In genomic region chr5:64045502-64045901, GRCm38 (mm10) we compare ENCODE assay signal across 8 mouse cellular contexts. TPM values are rescaled to one million over a fixed set of nuclear protein-coding genes. Genes with fewer than 3 reads are reported as not detected.
DNase-seq lines count a peak whose midpoint lies in the region; ATAC-seq and TF ChIP-seq lines count a peak whose summit lies in the region.

No protein-coding gene starts in this region.

- in situ Hi-C loops in Patski (cut with MboI; ENCODE audit: low pct_unique_long_range_greater_than_20kb), result no loop called here

- no peak overlapping the region for H3K4me3 ChIP-seq in heart, embryonic 10.5 days
- no peak overlapping the region for H3K4me3 ChIP-seq in forebrain, embryonic 13.5 days
- no peak overlapping the region for H3K4me3 ChIP-seq in intestine, embryonic 14.5 days (ENCODE audit: low read depth, low read length)
- H3K4me3 ChIP-seq in stomach, embryonic 16.5 days (replicated peaks; ENCODE audit: low read length), result no peak overlapping the region

- ATAC-seq in Patski, result peak; percentile 83
- ATAC-seq in forebrain, embryonic 13.5 days, result peak; percentile 71
- ATAC-seq in intestine, embryonic 14.5 days (replicated peaks; ENCODE audit: low FRiP score, low TSS enrichment, low read depth), result peak; percentile 40; the same call in 1 of the 2 replicates
- peak; percentile 63; the same call in 1 of the 2 replicates for ATAC-seq in stomach, embryonic 16.5 days (ENCODE audit: insufficient read depth, low FRiP score)

- H3K9ac ChIP-seq in forebrain, embryonic 13.5 days, result no peak overlapping the region
- no peak overlapping the region for H3K9ac ChIP-seq in intestine, embryonic 14.5 days (ENCODE audit: low read length)
- H3K9ac ChIP-seq in stomach, embryonic 16.5 days (ENCODE audit: low read length), result no peak overlapping the region

- H3K4me2 ChIP-seq in forebrain, embryonic 13.5 days, result peak overlapping the region; percentile 28
- no peak overlapping the region for H3K4me2 ChIP-seq in intestine, embryonic 14.5 days (ENCODE audit: low read length)
- no peak overlapping the region for H3K4me2 ChIP-seq in stomach, embryonic 16.5 days (ENCODE audit: low read depth, low read length)

- no peak overlapping the region for H3K27ac ChIP-seq in heart, embryonic 10.5 days
- peak overlapping the region; percentile 88 for H3K27ac ChIP-seq in forebrain, embryonic 13.5 days
- H3K27ac ChIP-seq in intestine, embryonic 14.5 days (ENCODE audit: low read depth), result no peak overlapping the region
- H3K27ac ChIP-seq in stomach, embryonic 16.5 days (ENCODE audit: low read length), result no peak overlapping the region

- DNase-seq in heart, adult 11 months, result peak; percentile 97
- DNase-seq in heart, embryonic 10.5 days (ENCODE audit: low spot score), result no peak
- peak; percentile 94 for DNase-seq in Patski (ENCODE audit: low read depth, low spot score)
- no peak for DNase-seq in intestine, embryonic 14.5 days (ENCODE audit: low spot score)
- peak; percentile 72 for DNase-seq in lung, postnatal 14 days
- DNase-seq in layer of hippocampus, adult 9-10 months (ENCODE audit: low spot score), result no peak

- H3K9me3 ChIP-seq in heart, embryonic 10.5 days, result no peaks in the 10 kb centered on the region
- no peaks in the 10 kb centered on the region for H3K9me3 ChIP-seq in forebrain, embryonic 13.5 days (replicated peaks)
- no peaks in the 10 kb centered on the region for H3K9me3 ChIP-seq in intestine, embryonic 14.5 days (ENCODE audit: control insufficient read depth, low read length)
- no peaks in the 10 kb centered on the region for H3K9me3 ChIP-seq in stomach, embryonic 16.5 days (replicated peaks; ENCODE audit: control insufficient read depth, low read length)

- TF ChIP-seq CTCF in Patski (IDR thresholded peaks at IDR 0.05), result no peak

- CTCF ChIA-PET in Patski (lab: Charles Lee), result interaction anchor here (1.2 to 2.3 kb wide), 3 partner anchors 25 to 77 kb away, joined by 3 to 11 read pairs (median 3); partner anchors contain the start of gene Rell1

- 59% methylated on average over 8 of the region's 8 CpGs for WGBS in heart, embryonic 10.5 days
- WGBS in forebrain, embryonic 13.5 days, result 24% methylated on average over 8 of the region's 8 CpGs
- 49% methylated on average over 8 of the region's 8 CpGs for WGBS in intestine, embryonic 14.5 days
- WGBS in stomach, embryonic 16.5 days, result 30% methylated on average over 8 of the region's 8 CpGs

- POLR2A ChIA-PET in Patski (lab: Charles Lee), result interaction anchor here (1.2 kb wide), 1 partner anchor 18 kb away, joined by 5 read pairs; no protein-coding TSS in a partner anchor

- H3K27me3 ChIP-seq in heart, embryonic 10.5 days (ENCODE audit: insufficient read depth, poor library complexity, severe bottlenecking), result peaks cover 19% of the 10 kb centered on the region; the same call in 1 of the 2 replicates
- no peaks in the 10 kb centered on the region for H3K27me3 ChIP-seq in Patski
- H3K27me3 ChIP-seq in forebrain, embryonic 13.5 days, result no peaks in the 10 kb centered on the region
- no peaks in the 10 kb centered on the region for H3K27me3 ChIP-seq in intestine, embryonic 14.5 days (replicated peaks; ENCODE audit: control insufficient read depth, insufficient read depth, low read length)
- H3K27me3 ChIP-seq in stomach, embryonic 16.5 days (ENCODE audit: control insufficient read depth, insufficient read depth, low read length), result no peaks in the 10 kb centered on the region

- no peaks in the 10 kb centered on the region for H3K4me1 ChIP-seq in heart, embryonic 10.5 days
- peaks cover 61% of the 10 kb centered on the region for H3K4me1 ChIP-seq in forebrain, embryonic 13.5 days
- H3K4me1 ChIP-seq in intestine, embryonic 14.5 days (replicated peaks; ENCODE audit: control insufficient read depth, insufficient read depth, low read length), result no peaks in the 10 kb centered on the region
- no peaks in the 10 kb centered on the region for H3K4me1 ChIP-seq in stomach, embryonic 16.5 days (ENCODE audit: control insufficient read depth, insufficient read depth, low read length)

- H3K36me3 ChIP-seq in heart, embryonic 10.5 days, result no peaks in the 10 kb centered on the region
- no peaks in the 10 kb centered on the region for H3K36me3 ChIP-seq in forebrain, embryonic 13.5 days (ENCODE audit: poor library complexity, severe bottlenecking)
- no peaks in the 10 kb centered on the region for H3K36me3 ChIP-seq in intestine, embryonic 14.5 days (ENCODE audit: control insufficient read depth, insufficient read depth, low read length)
- no peaks in the 10 kb centered on the region for H3K36me3 ChIP-seq in stomach, embryonic 16.5 days (ENCODE audit: control insufficient read depth, insufficient read depth, low read length)

RNA-seq across cellular contexts. Expression of gene Pgm2, which starts 47.2 kb away (rescaled TPM):
- polyA plus RNA-seq in heart, embryonic 10.5 days (2016; fragmentation: Nextera tagmentation; extraction: Ambion mirVana), result 21.1 and 27.8 TPM in 2 replicates
- polyA plus RNA-seq in Patski (2021), result 84.2 TPM
- polyA plus RNA-seq in forebrain, embryonic 13.5 days (2015; fragmentation: Nextera tagmentation; extraction: Ambion mirVana), result 30.0 and 30.8 TPM in 2 replicates
- 35.2 and 36.3 TPM in 2 replicates for polyA plus RNA-seq in intestine, embryonic 14.5 days (2014; fragmentation: Nextera tagmentation; extraction: Ambion mirVana)
- 39.0 and 39.9 TPM in 2 replicates for polyA plus RNA-seq in stomach, embryonic 16.5 days (2015; fragmentation: Nextera tagmentation; extraction: Ambion mirVana)

Comparison
In these comparisons a context has a peak if more than half of its experiments do, and no peak if none do; other contexts are left out.
1. DNase-seq: peak in heart, adult 11 months (single experiment), Patski (single experiment) and lung, postnatal 14 days (single experiment); none in heart, embryonic 10.5 days (single experiment), intestine, embryonic 14.5 days (single experiment) and layer of hippocampus, adult 9-10 months (single experiment).
2. Peak in every context shown above with its lines, with median percentiles within 50 percentile points of each other: ATAC-seq.